Mouse (Mus musculus) T-helper 1 cell (primary cell): ENCODE data around the gene Hspa1a.
"Not testable (repeated sequence)": the region's sequence is repeated elsewhere in the genome, so short reads cannot be mapped to it uniquely, and the experiment has no call there.

Experiments used
- in situ Hi-C: fragments of 300-600 bp; cut with MboI, MseI; formaldehyde crosslinking; loops from one replicate; pipeline ENCODE4 v1.15.1; 2025; ENCODE audit warnings: high pct_unique_total_duplicates

Hspa1a gene

GRCm38 (mm10) chr17:34972069-34972749, at the start of gene Hspa1a, which contains the start of gene Hspa1l:
Gene Hspa1a (minus strand): TSS chr17:34972156.
Gene Hspa1l (plus strand): TSS chr17:34972703.
- in situ Hi-C loops: not testable (repeated sequence)

DNA sequence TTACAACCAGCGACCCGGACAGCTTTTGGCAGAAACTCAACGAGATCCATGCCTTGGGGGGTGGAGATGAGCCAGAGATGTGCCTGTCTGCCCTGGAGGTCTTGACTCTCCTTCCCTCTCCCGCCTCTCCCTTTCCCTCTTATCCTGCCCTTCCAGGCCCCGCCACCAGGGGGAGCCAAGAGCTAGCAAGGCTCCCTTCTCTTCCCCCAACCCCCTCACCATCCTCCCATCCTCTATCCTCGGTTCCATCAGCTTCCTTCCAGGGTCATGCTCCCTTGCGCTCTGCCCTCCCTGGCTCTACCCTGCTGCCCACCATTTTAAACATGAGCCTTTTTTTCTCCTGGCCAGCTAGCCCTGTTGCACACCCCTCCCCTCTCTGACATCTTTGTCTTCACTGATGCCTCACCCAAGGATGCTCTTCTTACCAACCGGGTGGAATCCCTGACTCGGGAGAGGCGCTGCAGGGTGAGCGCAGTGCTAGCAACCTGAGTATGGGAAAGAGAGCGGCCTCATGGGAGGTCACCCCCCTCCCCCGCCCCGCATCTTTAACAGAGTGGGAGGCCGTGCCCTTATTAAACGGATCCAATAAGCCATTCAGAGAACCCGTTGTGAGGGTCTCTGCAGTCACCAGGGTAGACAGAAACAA, 49.3 kb upstream of the Hspa1a start:
- in situ Hi-C loops: loop anchor here (5.0 kb wide), 1 partner anchor 41 kb away; no protein-coding TSS in a partner anchor

DNA sequence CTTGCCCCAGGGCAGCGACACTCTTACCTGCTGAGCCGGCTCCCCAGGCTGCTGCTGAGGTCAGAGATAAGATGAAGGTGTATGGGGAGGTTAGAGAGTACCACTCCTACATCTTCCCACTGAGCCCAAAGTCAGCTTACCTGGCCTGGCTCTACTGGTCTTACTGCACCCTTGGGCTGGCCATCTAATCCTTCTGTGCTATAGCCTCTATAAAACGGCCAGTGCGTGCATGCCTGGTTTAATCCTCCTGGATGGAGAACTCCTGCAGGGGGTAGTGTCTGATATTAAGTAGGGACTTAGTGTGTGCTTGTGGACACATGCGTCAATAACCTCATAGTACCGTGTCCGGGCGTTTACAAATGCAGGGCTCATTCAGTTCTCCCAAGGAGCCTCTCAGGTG, 48.6 kb upstream of the Hspa1a start:
- in situ Hi-C loops: loop anchor here (5.0 kb wide), 1 partner anchor 42 kb away; no protein-coding TSS in a partner anchor

DNA sequence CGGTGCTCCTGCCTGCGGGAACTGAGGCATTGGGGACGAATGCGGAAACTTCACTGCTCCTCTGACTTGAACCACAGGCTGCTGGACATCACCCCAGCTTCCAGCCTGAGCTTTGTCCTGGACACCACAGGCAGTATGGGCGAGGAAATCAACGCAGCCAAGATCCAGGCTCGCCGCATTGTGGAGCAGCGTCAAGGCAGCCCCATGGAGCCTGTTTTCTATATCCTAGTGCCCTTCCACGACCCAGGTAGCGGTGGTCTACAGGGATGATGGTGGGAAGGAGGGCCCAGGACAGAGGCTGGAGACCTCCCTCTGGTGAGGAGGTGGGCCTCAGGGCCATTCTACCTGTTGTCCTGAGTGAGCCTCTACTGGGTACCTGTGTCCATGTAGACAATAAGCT, 47.9 kb upstream of the Hspa1a start:
- in situ Hi-C loops: loop anchor here (5.0 kb wide), 1 partner anchor 42 kb away; no protein-coding TSS in a partner anchor

DNA sequence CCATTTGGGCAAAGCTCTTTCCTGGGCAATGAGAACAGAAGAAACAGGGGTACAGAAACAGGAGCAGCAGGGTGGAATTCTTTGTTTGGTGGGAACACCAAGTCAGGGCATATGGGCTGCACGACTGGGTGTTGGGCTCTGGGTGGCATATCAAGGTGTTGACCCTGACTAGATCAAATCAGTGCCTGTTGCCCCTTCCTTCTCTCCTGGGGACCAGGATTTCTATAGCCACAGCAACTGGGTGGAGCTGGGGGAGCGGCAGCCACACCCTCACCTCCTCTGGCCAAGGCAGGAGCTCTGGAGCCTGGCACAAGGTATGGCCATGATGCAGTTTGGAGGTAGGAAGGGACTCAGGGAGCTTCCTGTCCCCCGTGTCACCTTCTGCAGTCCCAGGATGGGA, 46.2 kb upstream of the Hspa1a start:
- in situ Hi-C loops: no loop called here

- in situ Hi-C loops: no loop called here
Measured at GRCm38 (mm10) chr17:35017706-35018030, 45.7 kb upstream of the Hspa1a start.

- in situ Hi-C loops: no loop called here
Measured at GRCm38 (mm10) chr17:35016791-35017705, 45.1 kb upstream of the Hspa1a start.

DNA sequence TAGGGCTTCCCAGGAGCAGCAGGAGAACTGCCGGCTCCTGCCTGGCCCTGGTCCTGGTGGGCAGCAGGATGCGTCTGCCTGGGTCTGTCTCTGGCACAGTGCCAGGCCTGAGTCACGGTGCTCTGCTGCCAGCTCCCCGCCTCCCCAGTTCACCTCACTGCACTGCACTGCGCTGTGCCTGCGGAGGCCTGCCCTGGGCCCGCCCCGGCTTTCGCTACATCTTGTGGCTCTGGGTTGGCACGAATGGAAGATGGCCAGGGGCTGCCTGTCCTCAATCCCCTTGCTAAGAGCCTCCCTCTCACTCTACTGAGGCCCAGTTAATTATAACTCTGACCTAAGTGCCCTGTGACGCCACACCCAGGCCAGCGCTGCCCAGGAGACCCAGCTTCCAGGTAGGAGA, 44.4 kb upstream of the Hspa1a start, which contains the start of gene Vwa7:
TSS of gene Vwa7 (plus strand) at position 204 of the 400 bp plus-strand sequence.
- in situ Hi-C loops: no loop called here

DNA sequence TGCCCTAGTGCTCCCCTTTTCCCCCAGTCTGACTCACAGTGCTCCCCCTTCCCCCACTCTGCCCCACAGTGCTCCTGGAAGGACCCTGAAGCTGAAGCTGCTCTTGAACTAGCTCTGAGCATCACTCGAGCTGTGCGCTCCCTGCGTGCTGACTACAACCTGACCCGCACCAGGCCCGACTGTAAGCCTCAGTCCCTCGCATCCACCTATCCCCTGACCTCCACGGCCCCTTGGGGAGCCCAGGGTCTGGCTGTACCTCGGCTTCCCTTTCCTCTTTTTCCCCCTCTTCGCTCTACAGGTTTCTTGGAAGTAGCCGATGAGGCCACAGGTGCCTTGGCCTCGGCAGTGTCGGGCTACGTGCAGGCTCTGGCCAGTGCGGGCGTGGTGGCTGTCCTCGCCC, 43.3 kb upstream of the Hspa1a start:
- in situ Hi-C loops: no loop called here

- in situ Hi-C loops: no loop called here
Measured at GRCm38 (mm10) chr17:35013221-35013620, 41.3 kb upstream of the Hspa1a start.

GRCm38 (mm10) chr17:35012430-35012829, 40.5 kb upstream of the Hspa1a start:
- in situ Hi-C loops: no loop called here

DNA sequence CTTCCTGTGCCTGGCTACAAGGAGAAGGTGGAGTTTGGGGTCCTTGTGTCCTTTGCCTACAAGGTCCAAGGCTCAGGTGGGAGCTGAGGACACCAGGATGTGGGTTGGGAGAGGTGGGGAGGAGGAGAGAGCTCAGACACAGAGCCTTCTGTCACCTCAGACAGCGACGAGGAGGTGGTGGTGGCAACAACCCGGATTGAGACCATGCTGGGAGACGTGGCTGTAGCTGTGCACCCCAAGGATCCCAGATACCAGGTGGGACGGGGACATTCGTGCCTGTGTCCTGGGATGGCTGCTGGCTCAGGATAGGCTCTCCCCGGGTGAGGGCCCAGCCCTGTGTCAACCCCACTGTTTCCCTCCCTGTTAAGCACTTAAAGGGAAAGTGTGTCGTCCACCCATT, 39.5 kb upstream of the Hspa1a start:
- in situ Hi-C loops: no loop called here

DNA sequence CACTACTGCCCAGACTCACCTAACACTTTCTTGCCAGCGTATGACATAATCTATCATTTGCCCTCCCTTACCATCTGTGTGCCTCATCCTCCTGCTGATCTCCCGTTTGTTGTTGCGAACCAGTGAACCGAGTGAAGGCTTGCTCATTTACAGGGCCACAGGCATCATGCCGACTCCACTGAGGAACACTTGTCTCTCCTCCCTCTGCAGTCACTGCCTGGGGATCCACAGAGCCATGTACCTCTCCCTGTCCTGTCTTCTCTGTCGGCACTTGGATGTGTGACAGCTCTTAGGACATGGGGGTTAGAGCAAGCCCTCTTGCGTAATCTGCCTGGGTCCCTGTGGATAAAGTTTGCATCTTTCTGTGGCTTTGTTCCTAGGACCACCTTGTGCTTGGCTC, 37.6 kb upstream of the Hspa1a start:
- in situ Hi-C loops: no loop called here

DNA sequence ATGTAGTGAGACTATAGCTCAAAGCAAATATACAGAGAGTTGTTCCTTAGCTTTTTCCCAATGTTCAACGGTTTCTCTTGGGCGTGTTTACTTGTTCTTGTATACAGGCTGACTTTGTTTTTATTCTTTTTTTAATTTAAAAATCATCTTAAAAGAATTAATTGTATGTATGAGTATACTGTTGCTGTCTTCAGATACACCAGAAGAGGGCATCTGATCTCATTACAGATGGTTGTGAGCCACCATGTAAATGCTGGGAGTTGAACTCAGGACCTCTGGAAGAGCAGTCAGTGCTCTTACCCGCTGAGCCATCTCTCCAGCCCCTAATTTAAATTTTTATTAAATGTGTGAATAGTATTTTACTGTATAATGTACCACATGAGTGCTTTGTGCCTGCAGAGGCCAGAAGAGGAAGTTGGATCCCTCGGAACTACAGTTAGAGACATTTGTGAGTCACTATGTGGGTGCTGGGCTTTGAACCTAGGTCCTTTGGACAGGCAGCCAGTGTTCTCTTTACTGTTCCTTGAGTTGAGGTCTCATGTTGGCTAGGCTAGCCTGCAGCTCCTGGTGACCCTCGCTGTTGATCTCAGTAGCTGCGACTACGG, 35.5 kb upstream of the Hspa1a start:
- in situ Hi-C loops: no loop called here

- in situ Hi-C loops: not testable (repeated sequence)
Measured at GRCm38 (mm10) chr17:35005902-35006301, 33.9 kb upstream of the Hspa1a start.

DNA sequence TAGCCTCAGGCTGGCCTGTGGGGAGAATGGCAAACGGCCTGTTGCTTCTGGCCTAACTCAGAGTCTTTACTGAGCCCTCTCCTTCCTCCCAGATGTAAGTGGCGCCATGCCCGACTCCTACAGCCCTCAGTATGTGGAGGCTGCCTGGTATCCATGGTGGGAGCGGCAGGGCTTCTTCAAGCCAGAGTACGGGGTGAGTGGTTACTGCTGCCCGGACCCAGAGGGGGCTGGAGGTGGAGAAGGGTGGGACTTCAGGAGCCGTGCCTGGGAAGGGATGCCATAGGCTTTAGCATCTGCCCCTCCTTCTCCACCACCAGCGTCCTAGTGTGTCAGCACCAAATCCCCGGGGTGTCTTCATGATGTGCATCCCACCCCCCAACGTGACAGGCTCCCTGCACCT, 33.2 kb upstream of the Hspa1a start:
- in situ Hi-C loops: no loop called here

DNA sequence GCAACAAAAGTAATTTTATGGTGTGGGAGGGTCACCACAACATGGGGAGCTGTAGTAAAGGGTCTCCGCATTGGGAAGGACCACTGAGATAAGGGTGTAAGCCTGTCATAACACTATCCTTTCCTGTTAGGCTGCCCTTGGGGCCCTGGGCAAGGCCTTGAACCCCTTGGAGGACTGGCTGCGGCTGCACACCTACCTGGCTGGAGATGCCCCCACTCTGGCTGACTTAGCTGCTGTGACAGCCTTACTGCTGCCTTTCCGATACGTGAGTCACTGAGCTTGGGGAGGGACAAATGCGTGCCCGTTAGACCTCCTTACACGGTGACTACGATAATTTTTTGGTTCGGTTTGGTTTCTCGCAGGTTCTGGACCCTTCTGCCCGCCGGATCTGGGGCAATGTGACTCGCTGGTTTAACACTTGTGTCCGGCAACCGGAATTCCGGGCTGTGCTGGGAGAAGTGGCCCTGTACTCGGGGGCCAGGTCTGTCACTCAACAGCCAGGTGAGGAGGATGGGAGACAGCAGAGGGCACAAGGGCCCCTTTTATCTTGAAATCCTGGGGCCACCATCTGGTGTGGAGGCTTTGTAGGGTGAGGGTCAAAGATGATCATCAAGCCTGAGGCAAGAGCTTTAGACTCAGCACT, 32.2 kb upstream of the Hspa1a start:
- in situ Hi-C loops: no loop called here

DNA sequence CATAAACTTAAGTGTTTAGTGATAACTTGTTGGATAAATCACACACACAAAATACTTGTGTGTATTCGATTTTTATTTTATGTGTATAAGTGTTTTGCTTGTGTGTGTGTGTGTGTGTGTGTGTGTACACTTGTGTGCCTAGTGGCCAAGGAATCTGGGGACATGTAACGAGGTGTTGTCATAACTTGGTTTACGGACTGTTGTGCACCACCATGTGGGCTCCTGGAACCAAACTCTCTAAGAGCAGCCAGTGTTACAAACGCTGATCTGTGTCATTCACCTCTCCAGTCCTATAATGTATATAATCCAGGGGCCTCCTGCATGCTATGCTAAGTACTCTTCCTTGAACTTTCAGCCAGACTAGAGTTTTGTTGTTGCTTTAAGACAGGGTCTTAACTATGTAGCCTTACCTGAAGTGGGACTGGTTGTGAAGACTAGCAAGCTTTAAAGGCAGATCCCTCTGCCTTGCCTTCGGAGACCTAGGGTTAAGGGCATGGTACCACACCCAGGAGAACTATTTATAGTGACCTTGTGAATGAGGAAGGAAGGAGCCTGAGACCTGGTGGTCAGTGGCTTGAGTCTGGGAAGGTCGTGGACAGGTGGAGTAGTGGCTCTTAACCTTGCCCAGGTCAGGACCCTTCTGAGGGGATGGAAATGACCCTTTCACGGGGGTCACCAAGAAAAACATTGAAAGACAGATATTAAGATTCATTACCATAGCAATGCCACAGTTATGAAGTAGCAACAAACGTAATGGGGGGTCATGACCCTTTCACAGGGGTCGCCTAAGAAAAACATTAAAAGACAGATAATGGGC, 31.3 kb upstream of the Hspa1a start:
- in situ Hi-C loops: no loop called here

DNA sequence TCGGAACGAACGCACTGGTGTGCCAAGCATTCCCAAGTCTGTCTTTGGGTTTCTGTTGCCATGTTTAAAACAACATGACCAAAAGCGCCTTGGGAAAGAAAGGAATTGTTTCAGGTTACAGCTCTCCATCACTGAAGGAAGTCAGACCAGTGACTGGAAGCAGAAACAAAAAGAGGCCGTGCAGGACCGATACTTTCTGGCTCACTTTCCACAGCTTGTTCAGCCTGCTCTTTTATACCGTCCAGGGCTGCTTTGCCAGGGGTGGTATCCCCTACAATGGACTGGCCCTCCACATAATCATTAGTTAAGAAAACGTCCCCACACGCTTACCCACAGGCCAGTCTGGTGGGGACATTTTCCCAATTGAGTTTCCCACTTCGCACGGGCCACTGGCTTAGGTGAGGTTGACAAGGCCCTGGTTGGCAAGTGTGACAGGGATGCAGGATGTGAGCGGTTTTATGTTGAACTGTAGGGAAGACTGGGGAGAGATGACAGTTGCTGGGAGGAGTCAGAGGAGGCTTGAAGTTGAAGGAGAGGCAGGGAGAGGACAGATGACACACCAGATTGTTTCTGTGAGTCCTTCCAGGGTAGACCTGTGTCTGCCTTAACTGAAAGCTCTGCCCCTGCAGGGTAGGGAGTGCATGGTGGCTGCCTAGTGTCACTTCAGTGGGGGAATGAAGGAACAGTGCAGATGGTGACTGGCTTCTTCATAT, 30.4 kb upstream of the Hspa1a start:
- in situ Hi-C loops: no loop called here
